Mouse (Mus musculus) gastrocnemius, adult 18-20 months (tissue): ENCODE results near the gene Scamp2. TPM values are rescaled to one million over a fixed set of nuclear protein-coding genes. Genes with fewer than 3 reads are reported as not detected.

ENCODE experiments used
- DNase-seq: peaks from one replicate; pipeline ENCODE4 v3.0.0; 2021; ENCODE audit warnings: low spot score
- total RNA-seq, 2 experiments: library from RNA; stranded (reverse); gene quantifications; 2 replicates each; pipeline ENCODE4 v1.2.3; 2021

The Scamp2 gene
- total RNA-seq, 2 experiments from 2014 or later, result 41.8 to 43.1 TPM

DNA sequence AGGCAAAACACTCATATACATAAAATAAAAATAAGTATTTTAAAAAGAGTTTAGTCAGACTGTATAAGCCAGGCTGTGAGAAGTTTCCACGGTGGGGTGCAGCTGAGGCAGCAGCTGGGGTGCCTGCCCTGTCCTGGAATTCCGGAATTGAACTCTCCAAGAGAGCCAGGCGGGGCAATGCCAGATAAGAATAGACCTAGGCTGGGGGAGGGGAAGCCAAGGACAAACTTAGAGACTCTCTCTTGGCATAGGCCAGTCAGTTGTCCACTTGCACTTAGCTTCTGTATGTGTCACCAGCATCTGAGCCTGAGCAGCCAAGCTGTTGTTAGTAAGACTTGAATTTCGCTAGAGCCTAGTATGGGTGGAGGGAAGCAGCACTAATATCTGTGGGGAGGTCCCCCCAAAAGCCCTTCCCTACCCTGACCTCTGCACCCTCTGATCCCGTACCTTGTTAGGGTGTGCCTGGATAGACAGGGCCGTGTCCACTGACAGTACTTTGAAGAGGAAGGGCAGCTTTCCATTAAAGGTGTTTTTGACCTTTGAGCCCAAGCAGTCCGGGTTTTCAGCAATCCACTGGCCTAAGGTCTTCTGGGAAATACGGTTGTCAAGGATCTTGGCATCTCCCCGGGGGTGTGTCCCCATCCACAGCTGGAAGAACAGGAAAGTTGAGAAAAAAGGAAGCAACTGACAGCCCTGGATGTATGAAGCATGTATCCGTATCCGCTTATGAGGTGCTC lies 10.4 kb upstream of the Scamp2 start:
- peak; percentile 75 for DNase-seq

DNA sequence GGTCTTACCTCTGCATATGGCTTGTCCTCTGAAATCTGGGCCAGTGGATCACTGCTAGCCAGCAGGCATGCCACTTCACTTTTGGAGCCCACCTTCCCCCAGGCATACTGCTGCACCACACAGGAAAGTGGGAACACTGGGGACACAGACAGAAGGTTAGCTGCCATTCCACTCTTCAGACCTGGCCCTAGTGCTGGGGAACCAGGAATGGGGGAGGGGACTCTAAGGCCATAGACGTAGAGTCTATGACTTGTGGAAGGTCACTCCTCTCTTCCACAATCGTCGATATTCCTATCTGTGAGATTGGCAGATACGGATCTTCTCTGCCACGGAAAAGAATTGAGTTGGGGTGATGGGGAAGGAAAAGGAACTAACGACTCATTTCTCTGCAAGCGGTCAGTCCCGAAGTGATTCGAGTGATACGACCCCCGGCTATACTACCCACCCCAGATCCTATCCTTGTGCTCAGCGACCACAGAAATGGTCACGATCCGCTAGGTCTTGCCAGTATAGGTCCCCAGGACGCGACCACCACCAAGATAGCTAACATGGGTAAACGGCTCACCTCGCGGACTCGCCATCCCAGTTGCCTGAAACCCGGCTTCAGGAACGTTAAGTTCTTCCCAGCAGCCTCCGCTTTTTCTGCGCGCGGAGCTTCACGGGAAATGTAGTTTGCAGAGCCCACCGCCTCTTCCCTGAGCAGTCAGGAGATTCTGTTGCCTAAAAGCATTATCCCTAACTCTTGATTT lies 8.4 kb upstream of the Scamp2 start, which contains the start of gene Mpi:
TSS of gene Mpi (minus strand) at position 625 of the 749 bp plus-strand sequence.
- DNase-seq, result peak; percentile 76

DNA sequence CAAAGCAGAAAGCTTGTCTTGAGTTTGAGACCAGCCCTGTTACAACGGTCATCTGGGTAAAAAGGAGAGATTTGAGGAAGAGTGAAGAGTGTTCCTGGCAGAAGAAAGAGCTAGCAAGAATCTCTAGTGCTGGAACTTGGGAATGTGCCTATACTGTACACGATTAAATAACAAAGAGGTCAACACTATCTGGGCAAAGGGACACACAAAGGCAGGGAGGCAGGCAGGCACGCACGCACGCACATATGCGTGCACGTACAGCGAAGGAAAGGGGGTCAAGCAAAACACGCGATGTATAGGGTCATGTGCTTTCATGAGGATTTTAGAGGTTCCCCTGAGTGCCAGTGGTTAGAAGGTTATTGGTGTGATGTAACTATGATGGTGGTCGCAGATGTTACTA lies 7.6 kb upstream of the Scamp2 start:
- no peak for DNase-seq

DNA sequence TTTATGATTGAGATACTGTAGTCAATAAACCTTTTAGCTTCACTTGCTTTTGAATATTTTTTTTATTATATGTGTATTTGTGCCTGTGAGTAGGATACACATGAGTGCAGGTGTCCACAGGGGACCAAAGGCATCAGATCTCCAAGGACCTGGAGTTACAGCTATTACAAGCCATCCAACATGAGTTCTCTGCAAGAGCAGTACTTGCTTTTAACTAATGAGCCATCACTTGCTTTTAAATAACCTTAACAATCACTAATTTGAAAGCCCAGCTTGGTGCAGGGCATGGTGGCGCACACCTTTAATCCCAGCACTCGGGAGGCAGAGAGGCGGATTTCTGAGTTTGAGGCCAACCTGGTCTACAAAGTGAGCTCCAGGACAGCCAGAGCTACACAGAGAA lies 6.0 kb upstream of the Scamp2 start:
- no peak for DNase-seq

DNA sequence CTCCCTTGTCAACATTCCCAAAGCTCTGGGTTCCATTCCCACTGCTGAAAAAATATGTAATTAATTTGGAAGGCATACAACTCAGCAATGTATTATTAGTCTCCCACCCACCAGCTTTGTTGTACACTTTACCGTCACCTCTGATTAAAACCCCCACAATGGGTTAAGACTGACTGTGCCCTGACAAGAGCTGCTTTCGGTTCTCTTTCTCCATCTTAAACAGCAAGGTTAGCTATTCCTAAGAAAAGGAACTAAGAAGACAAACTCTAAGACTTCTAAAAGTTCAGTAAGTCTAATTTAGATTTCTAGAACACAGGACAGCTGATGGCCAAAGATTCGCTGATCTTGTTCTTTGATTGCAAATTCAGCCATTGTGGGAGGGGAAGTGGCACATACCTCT lies 3.5 kb upstream of the Scamp2 start:
- no peak for DNase-seq

DNA sequence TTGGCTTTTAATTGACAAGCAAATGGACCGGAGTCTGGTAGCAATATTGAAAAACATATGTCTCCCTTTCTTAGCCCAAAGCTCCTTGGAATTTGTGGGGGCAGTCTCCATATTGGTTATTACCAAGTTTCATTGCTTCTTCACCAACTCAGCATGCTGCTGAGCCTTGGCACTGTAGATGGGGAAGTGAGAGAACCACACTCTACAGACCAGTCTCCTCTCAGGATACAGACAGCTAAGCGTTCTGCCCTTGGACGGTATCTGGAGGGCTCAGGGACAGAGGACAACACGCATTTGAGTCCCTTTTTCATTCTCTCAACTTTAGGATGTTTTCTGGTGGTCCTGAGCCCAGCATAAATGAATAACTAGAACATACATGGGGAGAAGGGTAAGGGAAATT lies 2.1 kb upstream of the Scamp2 start:
- no peak for DNase-seq

DNA sequence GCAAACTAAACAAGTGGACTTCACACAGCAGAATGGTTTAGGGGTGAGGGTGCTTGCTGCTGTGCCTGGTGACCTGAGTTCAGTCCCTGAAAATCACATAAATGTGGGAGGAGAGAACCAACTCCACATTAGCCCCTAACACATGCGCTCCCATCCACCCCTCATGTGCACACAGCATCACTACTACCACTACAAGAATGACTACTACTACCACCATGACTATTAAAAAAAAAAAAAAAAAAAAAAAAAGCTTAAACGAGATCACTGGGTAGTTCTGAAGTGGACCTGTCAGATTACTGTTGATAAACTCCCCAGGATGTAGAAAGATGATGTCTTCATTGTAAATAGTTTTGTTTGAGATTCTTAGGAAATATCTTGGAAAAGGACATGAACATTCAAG lies 1.2 kb upstream of the Scamp2 start:
- no peak for DNase-seq

DNA sequence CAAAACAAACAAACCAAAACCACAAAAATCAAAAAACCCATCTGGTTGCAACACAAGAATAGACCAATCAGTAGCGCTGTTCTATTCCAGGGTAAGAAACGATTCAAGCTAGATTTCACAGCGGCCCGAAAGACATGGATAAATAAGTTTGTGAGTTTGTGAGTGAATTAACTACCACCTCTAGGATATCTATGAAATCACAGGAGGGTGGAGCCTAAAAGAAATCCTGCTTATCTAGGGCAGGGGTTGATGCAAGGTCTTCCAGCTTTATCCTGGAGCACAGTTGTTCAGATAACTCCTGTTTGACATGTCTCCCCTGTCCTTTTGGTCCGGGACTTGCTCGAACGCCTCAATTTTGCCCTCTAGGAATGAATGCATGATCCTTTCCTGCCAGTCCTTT lies 480 bp upstream of the Scamp2 start:
- no peak for DNase-seq

DNA sequence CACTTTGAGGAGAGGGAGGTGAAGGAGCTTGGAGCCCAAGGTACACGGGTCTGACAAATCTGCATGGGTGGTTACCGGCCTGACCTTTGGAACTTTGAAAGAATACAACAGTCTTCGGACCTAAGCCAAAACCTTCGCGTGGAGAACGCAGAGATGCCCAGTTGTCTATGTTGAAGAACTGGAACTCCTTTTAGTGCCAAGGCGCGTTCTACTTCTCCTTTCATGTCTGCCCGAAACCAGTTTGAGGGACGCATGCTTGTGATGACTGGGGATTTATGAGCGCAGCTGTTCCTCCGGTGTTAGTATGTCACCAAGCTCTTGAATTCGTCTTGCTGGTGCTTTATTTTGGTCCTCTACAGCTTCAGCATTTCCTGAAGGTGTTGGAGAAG lies 962 bp downstream of the Scamp2 start:
- DNase-seq, result peak; percentile 63

DNA sequence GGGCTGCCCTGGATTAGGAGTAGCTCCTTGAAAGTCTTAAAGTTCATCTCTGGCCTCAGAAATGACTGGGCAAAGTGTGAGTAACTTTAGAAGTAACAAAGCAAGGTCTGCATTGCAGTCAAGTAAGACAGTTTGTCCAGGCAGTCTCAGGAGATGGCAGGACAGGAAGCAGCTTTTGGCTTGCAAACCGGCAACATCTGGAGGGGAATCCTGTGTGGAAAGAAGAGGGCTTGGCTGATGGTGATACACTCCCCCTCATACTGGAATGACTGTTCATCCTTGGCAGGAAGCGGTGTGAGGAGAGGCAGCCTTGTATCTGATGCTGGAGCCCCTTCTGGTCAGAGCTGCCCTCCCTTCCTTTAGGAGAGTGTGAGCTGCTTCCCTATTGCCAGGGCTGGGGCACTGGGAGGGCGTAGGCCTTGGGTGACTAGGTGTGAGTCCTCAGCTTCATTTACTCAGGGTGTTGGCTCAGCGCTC lies 2.2 kb downstream of the Scamp2 start:
- DNase-seq, result peak; percentile 64

DNA sequence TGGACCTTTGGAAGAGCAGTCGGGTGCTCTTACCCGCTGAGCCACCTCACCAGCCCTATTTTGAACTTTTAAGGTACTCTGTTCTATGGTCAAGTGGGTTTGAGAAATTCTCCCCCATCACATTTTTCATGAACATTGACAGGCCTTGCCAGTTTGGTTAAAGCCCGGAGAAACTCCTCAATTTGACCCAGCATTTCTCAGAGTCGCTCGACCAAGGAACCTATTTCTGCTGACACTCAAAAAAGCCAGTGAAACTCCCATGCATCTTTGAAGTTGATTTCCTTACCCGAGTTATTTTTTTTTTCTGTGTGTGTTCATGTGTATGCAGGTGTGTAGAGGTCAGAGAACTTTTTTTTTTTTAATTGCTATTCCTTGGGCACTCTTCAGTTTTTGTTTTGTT lies 3.9 kb downstream of the Scamp2 start:
- DNase-seq, result no peak

DNA sequence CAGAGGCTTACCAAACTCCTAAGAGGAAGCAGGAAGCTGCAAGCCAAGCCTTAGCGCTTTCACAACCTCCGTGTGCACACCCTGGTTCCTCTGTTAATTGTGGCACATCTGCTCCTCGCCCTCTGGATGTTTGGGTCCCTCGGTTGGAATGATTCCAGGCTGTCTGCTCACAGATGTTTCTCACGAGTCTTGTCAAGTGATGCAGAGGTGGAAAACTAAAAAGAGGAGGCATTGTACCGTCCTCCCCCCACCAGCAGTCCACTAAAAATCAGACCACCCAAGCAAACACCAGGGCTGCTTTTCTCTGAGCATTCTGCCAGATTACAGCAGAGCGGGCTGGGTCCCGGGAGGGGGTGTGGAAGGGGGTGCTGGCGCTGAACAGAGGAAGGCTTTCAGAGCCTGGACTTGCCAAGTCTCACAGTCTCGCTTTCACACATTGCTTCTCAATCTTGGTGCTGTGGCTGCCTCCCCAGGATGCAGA lies 5.0 kb downstream of the Scamp2 start:
- no peak for DNase-seq

DNA sequence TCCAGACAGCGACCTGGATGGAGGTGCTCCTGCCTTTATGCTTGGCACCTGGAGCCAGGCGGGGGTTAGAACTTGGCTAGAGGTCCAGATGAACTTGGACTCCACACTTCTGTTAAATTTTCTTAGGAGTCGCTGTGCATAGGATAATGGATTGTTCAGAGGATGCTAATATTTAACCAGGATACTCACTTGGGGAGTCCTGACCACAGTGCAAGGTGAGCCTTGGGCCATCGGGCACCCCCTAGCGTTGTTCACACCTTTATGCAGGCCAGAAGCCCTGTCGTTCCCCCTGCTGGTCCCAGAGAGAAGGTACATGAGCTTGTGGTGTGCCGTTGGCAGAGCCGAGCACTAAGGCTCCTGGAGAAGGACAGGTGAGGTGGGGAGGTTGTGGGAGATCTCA lies 6.1 kb downstream of the Scamp2 start:
- DNase-seq, result no peak

DNA sequence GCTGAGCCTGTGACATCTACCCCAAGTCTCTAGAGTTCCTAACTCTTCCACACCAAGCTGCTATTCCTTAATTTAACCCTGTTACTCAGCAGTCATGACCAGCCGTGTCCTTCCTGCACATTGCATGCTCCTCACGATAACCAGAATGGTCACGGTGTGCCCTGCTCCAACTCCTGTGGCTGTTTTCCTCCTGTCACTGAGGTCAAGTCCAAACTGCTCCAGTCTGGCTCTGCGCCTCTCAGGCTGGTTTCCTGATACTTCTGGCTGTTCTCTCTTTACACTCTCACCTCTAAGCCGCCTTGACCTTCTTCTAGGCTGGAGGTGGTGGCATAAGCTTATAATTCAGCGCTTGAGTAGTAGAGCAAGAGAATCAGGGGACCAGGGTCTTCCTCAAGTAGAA lies 7.8 kb downstream of the Scamp2 start:
- peak; percentile 82 for DNase-seq

DNA sequence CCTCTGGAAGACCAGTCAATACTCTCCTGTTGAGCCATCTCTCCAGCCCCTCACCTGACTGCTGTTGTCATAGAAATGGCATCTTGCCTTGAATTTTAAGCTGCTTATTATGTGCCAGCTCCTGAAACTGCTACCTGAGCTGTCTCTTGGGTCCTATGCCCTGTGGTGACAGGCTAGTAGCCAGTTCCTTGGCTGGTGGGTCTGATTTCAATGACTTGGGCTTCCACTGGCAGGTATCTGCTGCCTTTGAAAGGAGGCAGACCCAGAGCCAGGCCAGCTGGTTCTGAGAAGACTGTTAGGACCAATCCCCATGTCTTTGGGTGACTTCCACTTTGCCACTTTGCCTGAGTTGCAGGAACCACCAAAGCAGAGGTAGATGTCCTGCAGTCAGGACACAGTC lies 13.7 kb downstream of the Scamp2 start:
- peak; percentile 40 for DNase-seq

DNA sequence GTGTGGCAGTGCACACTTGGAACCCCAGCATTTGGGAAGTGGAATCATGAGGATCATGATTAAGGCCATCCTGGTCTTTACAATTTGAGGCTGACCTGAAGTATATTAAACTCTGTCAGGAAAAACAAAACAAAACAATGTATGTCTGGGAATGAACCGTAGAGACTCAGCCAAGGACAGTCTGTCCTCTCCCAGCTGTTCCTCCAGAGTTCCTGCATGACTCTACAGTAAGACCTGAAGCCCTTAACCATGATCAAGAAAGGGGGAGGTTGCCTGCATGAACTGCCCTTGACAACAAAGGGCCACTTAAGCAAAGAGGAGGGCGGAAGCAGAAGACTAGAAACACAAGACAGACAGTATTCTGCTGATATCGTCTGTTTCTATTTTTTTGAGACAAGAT lies 14.8 kb downstream of the Scamp2 start:
- no peak for DNase-seq

DNA sequence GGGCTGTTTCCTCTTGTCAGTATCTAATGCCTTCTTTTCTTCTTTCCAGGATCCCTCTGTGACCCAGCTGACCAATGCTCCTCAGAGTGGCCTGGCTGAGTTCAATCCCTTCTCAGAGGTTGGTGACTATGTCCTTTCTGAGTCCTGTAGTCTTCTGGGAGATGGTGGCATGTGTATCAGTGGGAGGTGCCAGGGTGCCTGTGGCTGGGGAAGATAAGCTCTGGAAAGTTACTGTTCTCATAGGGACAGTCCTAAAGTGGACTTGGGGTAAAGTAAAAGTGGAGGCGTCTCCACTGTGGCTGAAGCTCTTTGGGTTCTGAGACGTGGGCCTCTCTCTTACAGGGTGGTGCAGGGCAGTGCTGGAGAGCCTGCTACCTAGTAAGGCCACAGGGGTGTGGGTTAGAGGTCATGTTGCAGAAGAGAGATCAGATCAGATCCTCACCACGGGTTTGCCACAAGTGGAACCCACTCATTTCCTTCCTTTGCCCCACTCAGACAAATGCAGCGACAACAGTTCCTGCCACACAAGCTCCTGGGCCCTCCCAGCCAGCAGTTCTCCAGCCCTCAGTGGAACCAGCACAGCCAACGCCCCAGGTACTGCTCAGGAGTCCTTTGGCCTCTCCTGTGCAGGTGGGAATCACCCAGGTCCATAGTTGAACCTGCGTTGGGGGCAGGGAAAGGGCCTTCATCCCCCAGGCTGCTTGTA lies 16.6 kb downstream of the Scamp2 start:
- no peak for DNase-seq

DNA sequence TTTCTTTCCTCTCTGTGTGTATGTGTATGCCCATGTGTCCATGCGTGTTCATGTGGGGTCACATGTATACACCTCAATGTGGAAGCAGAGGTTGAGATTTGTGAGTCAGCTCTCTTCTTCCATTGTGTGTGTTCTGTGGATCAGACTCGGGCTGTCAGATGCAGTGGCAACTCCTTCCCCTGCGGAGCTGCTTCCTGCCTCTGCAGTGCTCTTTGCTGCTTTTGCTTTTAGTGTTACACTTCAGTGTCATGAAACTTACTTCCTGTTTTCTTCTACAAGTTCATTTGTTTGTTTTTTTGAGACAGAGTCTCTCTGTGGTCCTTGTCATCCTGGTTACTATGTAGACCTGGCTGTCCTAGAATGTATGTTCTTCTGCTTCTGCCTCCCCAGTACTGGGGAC lies 24.2 kb downstream of the Scamp2 start:
- DNase-seq, result no peak

DNA sequence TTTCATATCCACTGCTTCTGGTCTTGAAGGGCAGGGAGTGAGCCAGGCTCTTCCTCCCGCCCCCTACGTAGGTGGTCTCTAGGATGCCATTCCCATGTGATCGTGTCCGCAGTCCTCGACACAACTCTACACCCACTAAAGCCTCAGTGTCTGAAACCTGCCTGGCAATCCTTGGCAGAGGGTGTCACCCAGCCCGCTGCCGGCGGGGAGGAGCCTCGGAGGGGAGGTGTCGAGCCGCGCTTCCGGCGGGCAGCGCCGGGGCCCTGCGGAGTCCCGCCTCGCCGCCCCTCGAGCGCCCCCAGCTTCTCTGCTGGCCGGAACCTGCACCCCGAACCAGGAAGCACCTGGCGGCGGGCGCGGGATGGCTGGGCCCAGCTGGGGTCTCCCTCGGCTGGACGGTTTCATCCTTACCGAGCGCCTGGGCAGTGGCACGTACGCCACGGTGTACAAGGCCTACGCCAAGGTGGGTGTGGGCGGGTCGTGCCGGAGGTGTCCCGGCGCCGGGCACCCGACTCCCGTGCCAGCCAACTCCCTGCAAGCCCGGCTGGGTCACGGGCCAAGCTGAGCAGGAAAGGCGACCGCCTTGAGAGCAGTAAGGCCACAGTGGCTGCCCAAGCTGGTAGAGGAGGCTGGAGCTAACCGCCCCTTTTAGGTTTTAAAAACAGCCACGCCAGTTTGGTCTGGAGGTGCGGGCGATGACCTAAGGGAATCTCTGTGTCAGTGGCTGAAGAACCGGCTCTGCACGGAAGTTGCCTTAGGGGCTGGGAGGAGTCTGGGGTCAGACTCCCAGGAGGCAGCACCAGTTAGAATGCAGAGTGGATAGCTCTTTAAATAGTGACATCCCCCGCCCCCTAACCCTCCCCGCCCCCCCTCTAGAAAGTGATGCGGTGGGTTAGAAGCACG lies 28.7 kb downstream of the Scamp2 start, which contains the start of gene Ulk3:
TSS of gene Ulk3 (plus strand) at position 229 of the 903 bp plus-strand sequence.
- peak; percentile 76 for DNase-seq

DNA sequence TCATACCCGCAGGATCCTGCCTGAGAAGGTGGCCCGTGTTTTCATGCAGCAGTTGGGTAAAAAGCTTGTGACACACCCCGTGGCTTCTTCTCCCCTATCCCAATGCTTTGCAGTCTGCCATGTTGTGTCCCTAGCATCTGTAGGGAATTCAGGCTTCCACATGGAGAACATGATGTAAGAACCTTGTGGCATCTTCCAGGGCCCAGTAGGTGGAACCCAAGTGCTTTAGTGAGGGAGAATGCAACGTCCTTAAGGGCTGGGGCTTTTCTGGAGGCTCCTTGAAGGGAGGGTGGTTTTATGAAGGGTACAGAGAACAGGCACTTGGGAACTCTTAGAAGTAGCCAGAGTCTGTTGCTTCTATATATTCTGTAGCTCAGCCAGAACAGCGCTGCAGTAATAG lies 30.0 kb downstream of the Scamp2 start:
- no peak for DNase-seq
